Mouse (Mus musculus) effector memory CD4-positive, alpha-beta T cell, adult 7 months (primary cell): ENCODE results near the gene Medag. TPM values are rescaled to one million over a fixed set of nuclear protein-coding genes. Genes with fewer than 3 reads are reported as not detected.

Experiments
- polyA plus RNA-seq: library from polyadenylated mRNA; unstranded; fragments of 100-300 nt; shearing (Covaris generic); gene quantifications from one replicate; pipeline ENCODE4 v1.2.1, GENCODE M21; 2017

Medag gene
- not detected for polyA plus RNA-seq

GRCm38 (mm10) chr5:149411509-149412193, at the start of gene Medag:
Medag (plus strand) TSS chr5:149411749.

GRCm38 (mm10) chr5:149439531-149440179, 28.1 kb downstream of the Medag start, which contains the start of gene Tex26:
Tex26 (plus strand) TSS chr5:149439660.

Other genes starting within 250 kb of the Medag start
- 58.8 TPM for gene Uspl1, start 227.4 kb upstream of the Medag start, polyA plus RNA-seq
- 232 TPM for gene Hmgb1, start 227.3 kb upstream of the Medag start, polyA plus RNA-seq
- 0.91 TPM for gene Alox5ap, start 147.0 kb upstream of the Medag start, polyA plus RNA-seq
- not detected for gene Tex26, start 27.9 kb downstream of the Medag start, polyA plus RNA-seq
- 0.66 TPM for gene Wdr95, start 116.9 kb downstream of the Medag start, polyA plus RNA-seq
- 213 TPM for gene Hsph1, start 224.6 kb downstream of the Medag start, polyA plus RNA-seq